Mouse (Mus musculus): ENCODE measurements around the gene Sec16a.

Sec16a gene

DNA sequence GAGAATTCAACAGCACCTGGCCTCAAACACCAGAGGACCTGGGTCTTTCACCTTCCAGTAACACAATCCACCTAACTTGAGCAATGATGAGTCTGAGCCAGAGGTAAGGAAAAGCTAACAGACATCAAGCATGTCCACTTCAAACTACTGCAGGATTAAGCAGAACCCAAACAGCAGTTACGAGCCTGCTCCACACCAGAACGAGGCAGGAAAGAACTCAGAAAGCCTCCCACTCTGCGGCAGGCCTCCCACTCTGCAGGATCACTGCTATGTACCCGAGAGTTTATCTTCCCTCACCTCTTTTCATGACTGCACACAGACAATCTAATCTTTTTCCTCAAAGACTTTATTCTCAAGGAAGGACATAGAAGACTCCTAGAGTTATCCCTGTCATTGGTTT lies 7.8 kb downstream of the Sec16a start:
- DNase-seq = no peak

GRCm38 (mm10) chr2:26434791-26435572 lies 10.0 kb downstream of the Sec16a start:
- no peak for DNase-seq

DNA sequence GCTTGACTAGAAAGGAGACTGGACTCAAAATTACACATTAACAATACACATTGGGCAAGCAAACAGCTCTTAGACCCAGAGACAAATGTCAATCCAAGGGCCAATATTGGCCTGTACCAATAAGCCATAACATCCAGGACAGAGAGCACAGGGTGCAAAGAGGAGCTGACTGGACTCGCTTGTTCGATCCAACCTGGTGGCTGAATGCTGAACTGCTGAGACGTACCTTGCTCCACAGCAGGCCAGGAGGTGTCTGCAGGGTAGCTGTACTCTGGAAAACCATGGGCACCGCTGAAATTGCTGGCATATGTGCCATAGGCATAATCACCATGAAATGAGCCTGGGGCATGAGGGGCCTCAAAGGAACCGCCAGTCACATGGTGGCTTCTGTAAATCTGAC lies 15.2 kb downstream of the Sec16a start:
- DNase-seq = no peak

- no peak for DNase-seq
These were observed 20.5 kb downstream of the Sec16a start for GRCm38 (mm10) chr2:26424541-26424940.

- DNase-seq = peak; percentile 38
These were observed 21.9 kb downstream of the Sec16a start for GRCm38 (mm10) chr2:26423086-26423485.

- DNase-seq = no peak
These were observed 23.0 kb downstream of the Sec16a start for GRCm38 (mm10) chr2:26421969-26422368.

GRCm38 (mm10) chr2:26418120-26418519 lies 26.9 kb downstream of the Sec16a start:
- DNase-seq = no peak

- DNase-seq = no peak
These were observed 27.9 kb downstream of the Sec16a start for GRCm38 (mm10) chr2:26417066-26417465.

- no peak for DNase-seq
These were observed 34.0 kb downstream of the Sec16a start for GRCm38 (mm10) chr2:26410931-26411411.

GRCm38 (mm10) chr2:26410091-26410490 lies 34.9 kb downstream of the Sec16a start:
- DNase-seq = no peak

GRCm38 (mm10) chr2:26409362-26409761 lies 35.7 kb downstream of the Sec16a start:
- DNase-seq = no peak

DNA sequence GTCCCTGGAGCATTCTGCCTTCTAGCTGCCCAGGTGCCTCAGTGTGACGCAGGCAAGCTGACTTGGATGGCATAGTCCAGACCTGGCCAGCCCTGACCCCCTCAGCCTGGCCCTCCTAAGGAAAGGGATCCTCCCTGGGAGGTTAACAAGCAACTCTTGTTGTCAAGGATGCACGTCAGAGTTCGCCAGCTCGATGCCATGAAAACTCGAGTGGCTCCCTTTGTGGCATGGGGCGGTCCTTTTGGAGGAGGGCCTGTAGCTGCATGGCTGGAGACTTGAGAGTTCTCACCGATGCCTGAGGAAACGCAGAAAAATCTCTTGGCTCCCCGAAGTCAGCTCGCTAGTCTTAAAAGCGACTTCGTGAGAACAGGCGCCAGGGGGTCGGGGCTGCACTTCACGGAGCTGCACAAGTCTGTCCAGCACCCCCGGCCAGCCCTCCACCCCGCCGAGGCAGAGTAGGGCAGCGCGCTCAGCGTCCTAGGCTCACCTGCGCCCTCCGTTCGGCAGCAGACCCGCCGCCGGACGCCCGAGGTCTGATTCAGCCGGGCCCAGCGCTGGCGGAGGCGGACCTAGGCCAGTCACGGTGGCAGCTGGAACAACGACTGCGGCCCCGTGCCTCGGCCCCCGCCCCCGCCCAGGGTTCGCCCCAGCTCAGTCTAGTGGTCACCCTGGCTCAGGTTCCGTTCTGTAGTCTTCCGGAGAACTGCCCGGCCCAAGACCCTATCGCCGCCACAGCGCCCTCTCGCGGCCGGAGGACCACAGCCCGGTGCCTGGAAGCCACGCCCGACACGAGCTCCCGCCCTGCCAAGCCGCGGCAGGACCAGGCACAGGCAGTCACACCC lies 36.3 kb downstream of the Sec16a start, which contains the start of gene Inpp5e:
Gene Inpp5e, minus strand, starts transcription at position 689 of the 842 bp plus-strand sequence.
- peak; percentile 98 for DNase-seq

DNA sequence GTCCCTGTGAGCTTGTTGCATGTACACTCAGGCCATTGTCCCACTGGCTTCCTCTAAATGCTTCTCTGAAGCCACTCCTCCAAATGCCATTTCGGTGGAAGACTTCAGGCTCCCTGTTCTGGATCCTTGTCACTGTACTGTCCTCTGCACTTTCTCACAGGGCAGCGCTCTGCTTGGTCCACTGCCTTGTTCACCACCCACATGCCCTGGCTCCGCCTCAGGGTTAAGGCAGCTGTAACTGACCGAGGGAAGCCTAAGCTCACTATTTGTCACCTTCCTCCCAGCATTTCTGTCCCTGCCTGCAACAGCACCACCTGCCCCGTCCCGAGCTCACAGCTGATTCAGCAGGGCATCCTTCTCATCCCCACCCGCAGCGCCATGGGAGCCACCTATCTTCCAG lies 41.7 kb downstream of the Sec16a start:
- DNase-seq = no peak

- no peak for DNase-seq
These were observed 42.8 kb downstream of the Sec16a start for GRCm38 (mm10) chr2:26402265-26402664.

GRCm38 (mm10) chr2:26401023-26401422 lies 44.0 kb downstream of the Sec16a start:
- no peak for DNase-seq

- no peak for DNase-seq
These were observed 44.7 kb downstream of the Sec16a start for GRCm38 (mm10) chr2:26400296-26400695.

GRCm38 (mm10) chr2:26399647-26400046 lies 45.4 kb downstream of the Sec16a start:
- DNase-seq = no peak

- DNase-seq = no peak
These were observed 46.0 kb downstream of the Sec16a start for GRCm38 (mm10) chr2:26398978-26399377.

DNA sequence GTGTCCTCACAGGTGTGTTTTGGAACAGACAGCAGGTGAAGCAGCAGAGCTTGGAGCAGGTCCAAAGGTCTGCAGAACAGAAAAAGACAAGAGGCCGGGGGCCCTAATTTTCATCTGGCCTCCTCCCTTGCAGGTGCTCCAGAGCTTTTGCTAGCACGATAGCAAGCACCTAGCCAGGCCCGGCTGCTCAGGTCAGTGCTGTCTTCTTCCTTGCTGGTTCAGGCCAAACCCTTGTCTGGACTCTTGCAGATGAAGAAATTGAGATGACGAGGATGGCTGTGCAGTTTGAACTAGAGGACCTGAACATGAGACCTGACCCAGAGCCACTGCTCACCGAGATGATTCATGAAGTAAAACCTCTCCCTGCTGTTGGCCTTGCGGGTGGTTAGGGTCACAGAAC lies 53.4 kb downstream of the Sec16a start:
- no peak for DNase-seq

DNA sequence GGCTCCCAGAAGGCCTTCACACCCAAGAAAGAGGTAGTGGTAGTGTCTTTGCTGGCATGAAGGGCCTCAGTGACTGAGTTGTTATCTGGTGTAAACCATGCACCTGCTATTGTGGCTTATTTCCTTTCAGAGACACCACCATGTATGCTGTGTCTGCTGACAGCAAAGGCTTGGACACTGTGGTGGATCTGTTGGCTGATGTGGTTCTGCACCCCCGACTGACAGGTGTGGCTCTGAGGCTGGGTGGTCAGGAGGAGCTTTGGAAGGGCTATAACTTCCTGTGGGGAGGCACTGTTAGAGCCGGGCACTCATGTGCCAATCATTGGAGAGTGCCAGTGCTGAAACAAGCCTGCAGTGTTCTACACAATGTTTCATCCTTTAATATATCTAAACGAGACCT lies 54.1 kb downstream of the Sec16a start:
- DNase-seq = no peak

GRCm38 (mm10) chr2:26389154-26389690 lies 55.8 kb downstream of the Sec16a start, which contains the start of the genes Entr1 and Pmpca:
TSS of gene Entr1 (minus strand) at chr2:26389316.
TSS of gene Pmpca (plus strand) at chr2:26389339.
- peak; percentile 85 for DNase-seq

DNA sequence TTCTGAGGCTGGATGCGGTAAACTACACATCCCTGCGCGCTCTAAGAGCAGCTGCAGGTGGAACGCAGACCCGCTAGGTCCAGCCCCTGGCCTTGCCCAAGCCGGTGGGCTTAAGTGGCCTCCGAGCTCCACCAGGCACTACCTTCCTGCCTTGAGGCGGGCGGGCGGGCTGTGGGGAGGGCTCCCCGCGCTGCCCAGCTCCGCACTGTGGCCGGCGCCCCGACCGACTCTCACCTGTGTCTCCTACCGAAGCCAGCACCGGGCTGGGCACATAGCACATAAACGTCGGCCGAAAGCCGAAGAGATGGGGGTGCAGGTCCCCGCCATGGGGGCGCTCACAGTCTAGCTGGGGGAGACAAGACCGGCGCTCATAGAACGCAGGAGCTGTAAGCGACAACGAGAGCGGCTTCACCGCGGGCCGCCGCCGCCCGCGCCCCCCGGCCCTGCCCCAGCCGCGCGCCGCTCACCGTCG lies 56.3 kb downstream of the Sec16a start:
- no peak for DNase-seq

- no peak for DNase-seq
These were observed 57.3 kb downstream of the Sec16a start for GRCm38 (mm10) chr2:26387713-26388112.

All from lung, postnatal 36 days (tissue).